Mouse (Mus musculus) testis, adult 2 months (tissue): ENCODE data around the gene Csf3r.

Experiments used
- CTCF ChIP-seq: fragments of 200-500 bp; IDR thresholded peaks from 2 replicates; pipeline ENCODE4 v1.5.1; 2012; ENCODE audit warnings: low read depth, mild to moderate bottlenecking, inconsistent platforms, low read length, moderate library complexity; ENCODE audit not compliant: control insufficient read depth, insufficient read depth, insufficient replicate concordance
- POLR2A ChIP-seq: fragments of 200-500 bp; IDR thresholded peaks from 2 replicates; pipeline ENCODE4 v1.6.1; 2012; ENCODE audit warnings: low read depth, mild to moderate bottlenecking, inconsistent platforms, low read length, moderate library complexity; ENCODE audit not compliant: control insufficient read depth

DNA sequence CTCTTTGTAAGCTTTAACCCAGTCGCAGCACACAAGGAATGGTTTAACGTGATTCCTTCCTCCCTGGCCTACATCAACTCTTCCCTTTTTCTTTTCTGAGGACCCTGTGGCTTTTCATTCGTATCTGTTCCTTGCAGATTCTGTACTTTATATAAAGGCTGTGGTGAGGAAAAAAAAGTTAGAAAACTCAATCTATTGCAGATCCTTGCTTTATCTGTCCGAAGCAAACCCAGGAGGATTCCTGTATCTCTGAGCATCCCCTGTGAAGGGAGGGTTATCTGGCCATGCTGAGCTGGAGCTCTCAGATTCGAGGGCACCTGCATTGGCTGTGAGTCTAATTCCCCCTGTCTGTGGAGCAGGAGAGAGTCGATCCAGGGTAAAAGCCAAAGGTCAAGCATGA, 44.5 kb downstream of the Csf3r start:
- TF ChIP-seq CTCF, result no peak
- no peak for TF ChIP-seq POLR2A
